Mouse (Mus musculus): ENCODE measurements at regions not wholly inside any gene's neighbourhood (a gene's known extent, or its start where the extent isn't known, plus 50 kb on each side); places are given as distances from the start of the nearest gene placed in this dataset.

- no peak for TF ChIP-seq CTCF (IDR thresholded peaks at IDR 0.05)
- no peak for TF ChIP-seq POLR2A (IDR thresholded peaks at IDR 0.05; ENCODE audit: insufficient read depth, low read depth, low read length)
- TF ChIP-seq EP300 (IDR thresholded peaks at IDR 0.05; ENCODE audit: insufficient read depth, low read depth, low read length): no peak
- 59% methylated on average over 2 of the region's 2 CpGs for WGBS
- DNase-seq: no peak
- Histone ChIP-seq H3K27me3 (ENCODE audit: control insufficient read depth, insufficient read depth, low read length) (no peaks in the 10 kb centered on the region), H3K36me3 (ENCODE audit: control insufficient read depth, insufficient read depth, low read length) (no peaks in the 10 kb centered on the region), H3K4me1 (ENCODE audit: control insufficient read depth, insufficient read depth, low read length) (no peaks in the 10 kb centered on the region), H3K4me3 (no peak overlapping the region), H3K27ac (no peak overlapping the region), H3K79me2 (replicated peaks; ENCODE audit: control insufficient read depth, insufficient read depth, low read length) (no peaks in the 10 kb centered on the region), H3K9ac (ENCODE audit: low read depth, low read length) (no peak overlapping the region)
- intact Hi-C loops (cut with DNase I): no loop called here
Measured at GRCm38 (mm10) chr11:31282136-31282535, 87.7 kb downstream of the Stc2 start.

GRCm38 (mm10) chr11:31248467-31248866, 66.2 kb upstream of the Gm17332 start:
- Histone ChIP-seq H3K36me3 (ENCODE audit: control insufficient read depth, insufficient read depth, low read length) (no peaks in the 10 kb centered on the region), H3K4me1 (ENCODE audit: control insufficient read depth, insufficient read depth, low read length) (no peaks in the 10 kb centered on the region), H3K4me3 (no peak overlapping the region), H3K27ac (no peak overlapping the region), H3K79me2 (replicated peaks; ENCODE audit: control insufficient read depth, insufficient read depth, low read length) (no peaks in the 10 kb centered on the region), H3K27me3 (ENCODE audit: control insufficient read depth, insufficient read depth, low read length) (no peaks in the 10 kb centered on the region), H3K9ac (ENCODE audit: low read depth, low read length) (no peak overlapping the region)
- peak in 1 of 2 experiments; percentile 6 for DNase-seq
- 9% methylated on average over 2 of the region's 2 CpGs for WGBS
- intact Hi-C loops (cut with DNase I): loop anchor here (1.0 to 10.0 kb wide), 3 partner anchors 125 to 696 kb away; no protein-coding TSS in a partner anchor
- TF ChIP-seq POLR2A (IDR thresholded peaks at IDR 0.05; ENCODE audit: insufficient read depth, low read depth, low read length) (no peak), CTCF (IDR thresholded peaks at IDR 0.05) (peak; percentile 85), EP300 (IDR thresholded peaks at IDR 0.05; ENCODE audit: insufficient read depth, low read depth, low read length) (no peak)
